Mouse (Mus musculus) intestine, postnatal 0 days (tissue): ENCODE results near the gene Dyrk1b. TPM values are rescaled to one million over a fixed set of nuclear protein-coding genes. Genes with fewer than 3 reads are reported as not detected.

ENCODE experiments used
- ATAC-seq: fragments of 200-750 bp; cut with Nextera tagmentation; 2 replicates; pipeline ENCODE4 v1.8.0; 2017; ENCODE audit warnings: mild to moderate bottlenecking, moderate TSS enrichment, moderate library complexity
- H3K27ac ChIP-seq: fragments of 300-500 bp; sonication (generic); 2 replicates; pipeline ENCODE4 v1.5.1; 2014; ENCODE audit warnings: mild to moderate bottlenecking, low read depth, low read length, moderate library complexity
- H3K27me3 ChIP-seq: fragments of 300-500 bp; sonication (generic); replicated peaks from 2 replicates; pipeline ENCODE4 v1.6.1; 2014; ENCODE audit warnings: low read length, mixed read lengths; ENCODE audit not compliant: control insufficient read depth, insufficient read depth
- H3K36me3 ChIP-seq: fragments of 300-500 bp; sonication (generic); 2 replicates; pipeline ENCODE4 v1.6.1; 2014; ENCODE audit warnings: mild to moderate bottlenecking, moderate library complexity; ENCODE audit not compliant: control insufficient read depth, insufficient read depth
- H3K4me1 ChIP-seq: fragments of 300-500 bp; sonication (generic); replicated peaks from 2 replicates; pipeline ENCODE4 v1.6.1; 2014; ENCODE audit warnings: antibody characterized with exemption, low read length, mixed read lengths; ENCODE audit not compliant: control insufficient read depth, insufficient read depth
- H3K4me2 ChIP-seq: fragments of 300-500 bp; sonication (generic); replicated peaks from 2 replicates; pipeline ENCODE4 v1.6.1; 2014; ENCODE audit warnings: low read depth, mild to moderate bottlenecking, moderate library complexity
- H3K4me3 ChIP-seq: fragments of 300-500 bp; sonication (generic); 2 replicates; pipeline ENCODE4 v1.5.1; 2014; ENCODE audit warnings: low read depth, low read length
- H3K9ac ChIP-seq: fragments of 300-500 bp; sonication (generic); 2 replicates; pipeline ENCODE4 v1.6.1; 2014; ENCODE audit warnings: mild to moderate bottlenecking, low read depth, low read length
- H3K9me3 ChIP-seq: fragments of 300-500 bp; sonication (generic); 2 replicates; pipeline ENCODE4 v1.6.1; 2016; ENCODE audit warnings: mixed run types; ENCODE audit not compliant: control insufficient read depth
- CTCF ChIP-seq: sonication (generic); IDR thresholded peaks from 2 replicates; pipeline ENCODE4 v1.5.1; 2016; ENCODE audit warnings: low read depth, mild to moderate bottlenecking, control low read depth, antibody characterized with exemption, moderate library complexity
- WGBS: fragments of 180-500 bp; shearing (Covaris S2); extraction: QIAGEN DNeasy Blood & Tissue Kit; methylation state at CpG from one replicate; pipeline ENCODE4 v1.1.7; 2014; 5-methylcytosine and 5-hydroxymethylcytosine counted together
- polyA plus RNA-seq: library from polyadenylated mRNA; unstranded; fragments of >200 nt; fragmentation: Nextera tagmentation; extraction: Ambion mirVana; gene quantifications from 2 replicates; pipeline ENCODE4 v1.2.1, GENCODE M21; 2015

Gene Dyrk1b
- polyA plus RNA-seq, 1 experiment from 2014 or later: 7.0 TPM

GRCm38 (mm10) chr7:28159893-28160292 lies 19.4 kb upstream of the Dyrk1b start:
- H3K4me1 ChIP-seq: no peaks in the 10 kb centered on the region; the same call in 1 of the 2 replicates
- ATAC-seq: no peak
- H3K9me3 ChIP-seq: no peaks in the 10 kb centered on the region
- H3K27ac ChIP-seq: no peak overlapping the region
- 85% methylated on average over 3 of the region's 3 CpGs for WGBS
- no peak overlapping the region for H3K9ac ChIP-seq
- H3K4me2 ChIP-seq: no peak overlapping the region
- no peaks in the 10 kb centered on the region for H3K27me3 ChIP-seq
- no peak overlapping the region for H3K4me3 ChIP-seq
- no peak for TF ChIP-seq CTCF
- H3K36me3 ChIP-seq: no peaks in the 10 kb centered on the region

GRCm38 (mm10) chr7:28161163-28161749 lies 18.0 kb upstream of the Dyrk1b start:
- Histone ChIP-seq H3K4me1 (no peaks in the 10 kb centered on the region; the same call in 1 of the 2 replicates), H3K27ac (peak overlapping the region; percentile 9), H3K9me3 (no peaks in the 10 kb centered on the region), H3K27me3 (no peaks in the 10 kb centered on the region), H3K36me3 (no peaks in the 10 kb centered on the region), H3K4me3 (no peak overlapping the region), H3K9ac (no peak overlapping the region), H3K4me2 (peak overlapping the region; percentile 9; the same call in 1 of the 2 replicates)
- TF ChIP-seq CTCF: no peak
- 23% methylated on average over 9 of the region's 9 CpGs for WGBS
- ATAC-seq: peak; percentile 81

GRCm38 (mm10) chr7:28165406-28165805 lies 13.9 kb upstream of the Dyrk1b start:
- H3K27ac ChIP-seq: no peak overlapping the region
- ATAC-seq: no peak
- H3K9me3 ChIP-seq: no peaks in the 10 kb centered on the region
- H3K36me3 ChIP-seq: no peaks in the 10 kb centered on the region
- H3K9ac ChIP-seq: no peak overlapping the region
- H3K4me3 ChIP-seq: no peak overlapping the region
- peak; percentile 47 for TF ChIP-seq CTCF
- no peak overlapping the region for H3K4me2 ChIP-seq
- no peaks in the 10 kb centered on the region for H3K27me3 ChIP-seq
- WGBS: 81% methylated on average over 6 of the region's 6 CpGs
- H3K4me1 ChIP-seq: no peaks in the 10 kb centered on the region

- no peaks in the 10 kb centered on the region for H3K27me3 ChIP-seq
These were observed 10.8 kb upstream of the Dyrk1b start for GRCm38 (mm10) chr7:28168320-28169115.

GRCm38 (mm10) chr7:28169489-28170422 lies 9.5 kb upstream of the Dyrk1b start, which contains the start of gene Fbl:
Gene Fbl (plus strand): TSS chr7:28169710.
- Histone ChIP-seq H3K27me3 (no peaks in the 10 kb centered on the region), H3K4me2 (peak within 1 kb of the TSS; percentile 93), H3K4me3 (peak within 1 kb of the TSS; percentile 71), H3K27ac (peak within 1 kb of the TSS; percentile 91), H3K9me3 (no peaks in the 10 kb centered on the region), H3K4me1 (peaks cover 3% of the 10 kb centered on the region; the same call in 1 of the 2 replicates), H3K36me3 (0 out of 2 replicates have a peak, but pooled peaks cover 2% of the 10 kb centered on the region), H3K9ac (peak within 1 kb of the TSS; percentile 76)
- WGBS: under 1% methylated on average over 80 of the region's 80 CpGs
- peak; percentile 90 for ATAC-seq
- TF ChIP-seq CTCF: no peak

More at GRCm38 (mm10) chr7:28168320-28169115, 10.8 kb upstream of the Dyrk1b start:
- peak; percentile 94 for TF ChIP-seq CTCF
- WGBS: 4% methylated on average over 9 of the region's 9 CpGs
- Histone ChIP-seq H3K36me3 (no peaks in the 10 kb centered on the region), H3K4me1 (peaks cover 3% of the 10 kb centered on the region; the same call in 1 of the 2 replicates), H3K9ac (peak overlapping the region; percentile 76; the same call in 1 of the 2 replicates), H3K4me3 (peak overlapping the region; percentile 71), H3K4me2 (peak overlapping the region; percentile 93), H3K27ac (peak overlapping the region; percentile 91), H3K9me3 (no peaks in the 10 kb centered on the region)
- ATAC-seq: peak; percentile 44; the same call in 1 of the 2 replicates
